Mouse (Mus musculus) CH12.LX (cell line): ENCODE results near the gene Tia1. TPM values are rescaled to one million over a fixed set of nuclear protein-coding genes. Genes with fewer than 3 reads are reported as not detected.

Experiments used
- DNase-seq: peaks from one replicate; pipeline ENCODE4 v3.0.0-alpha.2; 2013; ENCODE audit errors: extremely low read depth
- H3K27ac ChIP-seq: 2 replicates; pipeline ENCODE4 v1.5.1; 2012; ENCODE audit warnings: low read depth, mild to moderate bottlenecking, control low read depth, moderate library complexity; ENCODE audit not compliant: insufficient read depth
- H3K27me3 ChIP-seq: replicated peaks from 2 replicates; pipeline ENCODE3; 2012; ENCODE audit warnings: inconsistent platforms
- H3K36me3 ChIP-seq, 2 experiments: replicated peaks in 1 of 2; 2 replicates each; pipeline versions ENCODE3 to v1.6.1; 2012; ENCODE audit warnings: inconsistent platforms in 1 of 2, low read length in 1 of 2, mild to moderate bottlenecking in 1 of 2, mixed read lengths in 1 of 2, moderate library complexity in 1 of 2; ENCODE audit not compliant: control insufficient read depth in 1 of 2, insufficient read depth in 1 of 2
- H3K4me1 ChIP-seq, 2 experiments: 2 replicates each; pipeline ENCODE4 v1.6.1; 2012; ENCODE audit warnings: inconsistent platforms in 1 of 2, moderate library complexity in 1 of 2; ENCODE audit not compliant: insufficient read depth in 2 of 2, control insufficient read depth in 1 of 2
- H3K4me2 ChIP-seq: 2 replicates; pipeline ENCODE4 v1.6.1; 2012; ENCODE audit warnings: low read depth, mild to moderate bottlenecking, control low read depth; ENCODE audit not compliant: poor library complexity, insufficient read depth, severe bottlenecking
- H3K4me3 ChIP-seq, 3 experiments: fragments of 150-350 bp in 1 of 3; sonication (generic) in 1 of 3; replicated peaks in 1 of 3; 2 replicates each; pipeline versions ENCODE3 to v1.5.1; 2011 to 2012; ENCODE audit warnings: low read depth in 2 of 3, low read length in 2 of 3, mild to moderate bottlenecking in 2 of 3, moderate library complexity in 2 of 3, control low read depth in 1 of 3, improper control_type of control experiment in 1 of 3, inconsistent platforms in 1 of 3, mixed read lengths in 1 of 3; ENCODE audit not compliant: poor library complexity in 1 of 3
- H3K79me2 ChIP-seq: replicated peaks from 2 replicates; pipeline ENCODE4 v1.6.1; 2012; ENCODE audit warnings: mild to moderate bottlenecking, moderate library complexity; ENCODE audit not compliant: control insufficient read depth, poor library complexity, insufficient read depth, severe bottlenecking; ENCODE audit errors: extremely low read depth
- H3K9ac ChIP-seq: 2 replicates; pipeline ENCODE4 v1.6.1; 2012; ENCODE audit warnings: low read depth, mild to moderate bottlenecking, control low read depth, moderate library complexity; ENCODE audit not compliant: insufficient read depth
- H3K9me3 ChIP-seq: replicated peaks from 2 replicates; pipeline ENCODE3; 2012; ENCODE audit warnings: low read length, inconsistent platforms, mixed read lengths
- CHD1 ChIP-seq: IDR thresholded peaks from 2 replicates; pipeline ENCODE4 v1.6.1; 2012; ENCODE audit warnings: low read depth, low read length, improper control_type of control experiment, inconsistent platforms
- CTCF ChIP-seq, 2 experiments: IDR thresholded peaks in 1 of 2; conservative IDR thresholded peaks in 1 of 2; 2 replicates each; pipeline ENCODE4 v1.5.1; 2011 to 2012; ENCODE audit warnings: low read depth in 2 of 2, low read length in 2 of 2, improper control_type of control experiment in 1 of 2, inconsistent platforms in 1 of 2, mild to moderate bottlenecking in 1 of 2, moderate library complexity in 1 of 2
- EP300 ChIP-seq: IDR thresholded peaks from 2 replicates; pipeline ENCODE4 v1.6.1; 2011; ENCODE audit warnings: low read length, improper control_type of control experiment
- GABPA ChIP-seq: IDR thresholded peaks from 2 replicates; pipeline ENCODE4 v1.6.1; 2012; ENCODE audit warnings: low read depth, low read length, improper control_type of control experiment, inconsistent platforms; ENCODE audit not compliant: insufficient replicate concordance
- HCFC1 ChIP-seq: IDR thresholded peaks from 2 replicates; pipeline ENCODE4 v1.6.1; 2012; ENCODE audit warnings: low read depth, mild to moderate bottlenecking, inconsistent platforms, low read length, improper control_type of control experiment
- IRF4 ChIP-seq: IDR thresholded peaks from 2 replicates; pipeline ENCODE4 v1.6.1; 2014; ENCODE audit warnings: low read depth, mild to moderate bottlenecking, inconsistent platforms, low read length, improper control_type of control experiment
- MAFK ChIP-seq: IDR thresholded peaks from 2 replicates; pipeline ENCODE4 v1.6.1; 2011; ENCODE audit warnings: low read length, improper control_type of control experiment; ENCODE audit not compliant: insufficient replicate concordance
- MXI1 ChIP-seq: IDR thresholded peaks from 2 replicates; pipeline ENCODE4 v1.6.1; 2011; ENCODE audit warnings: mild to moderate bottlenecking, low read depth, low read length, improper control_type of control experiment
- POLR2A ChIP-seq: IDR thresholded peaks from 2 replicates; pipeline ENCODE4 v1.6.1; 2011; ENCODE audit warnings: low read depth, mild to moderate bottlenecking, improper control_type of control experiment, low read length
- RCOR1 ChIP-seq: conservative IDR thresholded peaks from 2 replicates; pipeline ENCODE4 v1.6.1; 2012; ENCODE audit warnings: low read depth, mild to moderate bottlenecking, inconsistent platforms, low read length, improper control_type of control experiment
- SIN3A ChIP-seq: IDR thresholded peaks from 2 replicates; pipeline ENCODE4 v1.6.1; 2012; ENCODE audit warnings: low read length, improper control_type of control experiment, inconsistent platforms
- SMC3 ChIP-seq: IDR thresholded peaks from 2 replicates; pipeline ENCODE4 v1.6.1; 2011; ENCODE audit warnings: low read depth, low read length, improper control_type of control experiment
- TBP ChIP-seq: conservative IDR thresholded peaks from 2 replicates; pipeline ENCODE4 v1.6.1; 2011; ENCODE audit warnings: low read depth, low read length, improper control_type of control experiment
- TCF12 ChIP-seq: IDR thresholded peaks from 2 replicates; pipeline ENCODE4 v1.6.1; 2014; ENCODE audit warnings: low read depth, mild to moderate bottlenecking, inconsistent platforms, low read length, improper control_type of control experiment
- dilution Hi-C: fragments of 300-500 bp; cut with MboI; formaldehyde crosslinking; loops from 2 replicates; pipeline ENCODE4 v1.14.3; 2020; ENCODE audit warnings: low sequenced_read_pairs; ENCODE audit not compliant: extremely low pct_unique_long_range_greater_than_20kb, extremely low pct_ligation_motif_present
- in situ Hi-C: fragments of 300-500 bp; cut with MboI; formaldehyde crosslinking; loops from 3 replicates; pipeline ENCODE4 v1.14.3; 2019; ENCODE audit warnings: low sequenced_read_pairs, low pct_ligation_motif_present, low pct_unique_long_range_greater_than_20kb, mixed read lengths
- polyA plus RNA-seq: library from polyadenylated mRNA; unstranded; fragments of >175 nt; gene quantifications from 2 replicates; pipeline ENCODE4 v1.2.1, GENCODE M21; 2012; ENCODE audit warnings: low read depth; ENCODE audit not compliant: insufficient read length
- total RNA-seq, 2 experiments: library from RNA; depleted of rRNA; stranded (reverse); fragments of 300-350 nt in 1 of 2; fragments of >200 nt in 1 of 2; gene quantifications; 2 replicates each; pipeline ENCODE4 v1.2.3; 2012 to 2014

Tia1 gene
- total and polyA plus RNA-seq, 3 experiments = 31.8 to 41.4 (median 34.0) TPM

GRCm38 (mm10) chr6:86404996-86405395, 977 bp downstream of the Tia1 start:
- Histone ChIP-seq H3K9ac (peak overlapping the region; percentile 84), H3K4me2 (peak overlapping the region; percentile 93), H3K36me3 (peaks cover 0 to 18% of the 10 kb centered on the region in 2 experiments), H3K79me2 (peaks cover 34% of the 10 kb centered on the region), H3K4me3 (peak overlapping the region; percentile 64 to 96 (median 93)), H3K27me3 (peaks cover 1% of the 10 kb centered on the region), H3K27ac (no peak overlapping the region), H3K9me3 (no peaks in the 10 kb centered on the region), H3K4me1 (peaks cover 0 to 25% of the 10 kb centered on the region in 2 experiments; a peak in 2 of 4 replicates)
- 0 out of 2 replicates have a peak, but pooled peaks have one; percentile 15 for TF ChIP-seq EP300
- peak; percentile 53 for TF ChIP-seq SIN3A
- no peak for TF ChIP-seq TBP
- TF ChIP-seq CHD1 = peak; percentile 80; the same call in 1 of the 2 replicates
- dilution Hi-C loops = no loop called here
- no peak for DNase-seq
- in situ Hi-C loops = loop anchor here (5.0 kb wide), 1 partner anchor 38 kb away; the partner anchor contains the start of gene Fam136a

- Histone ChIP-seq H3K79me2 (peaks cover 37% of the 10 kb centered on the region), H3K27ac (no peak overlapping the region), H3K4me2 (no peak overlapping the region), H3K4me3 (no peak overlapping the region), H3K9me3 (no peaks in the 10 kb centered on the region), H3K27me3 (no peaks in the 10 kb centered on the region), H3K4me1 (peaks cover 0 to 27% of the 10 kb centered on the region in 2 experiments; a peak in 2 of 4 replicates), H3K36me3 (peaks cover 0 to 21% of the 10 kb centered on the region in 2 experiments), H3K9ac (no peak overlapping the region)
- no peak for DNase-seq
- dilution Hi-C loops (no loop called here), in situ Hi-C loops (no loop called here)
- TF ChIP-seq EP300 (no peak), GABPA (no peak), RCOR1 (no peak), MXI1 (no peak), CTCF (conservative IDR thresholded peaks at IDR 0.05 in 1 of 2, IDR thresholded peaks at IDR 0.05 in 1 of 2; ENCODE audit: low read depth in 2 of 2, low read length in 2 of 2) (no peak), SMC3 (no peak), MAFK (no peak), IRF4 (no peak), POLR2A (no peak), HCFC1 (no peak)
These were observed 2.3 kb downstream of the Tia1 start for GRCm38 (mm10) chr6:86406306-86406705.

GRCm38 (mm10) chr6:86418711-86419110, 14.7 kb downstream of the Tia1 start:
- in situ Hi-C loops (no loop called here), dilution Hi-C loops (no loop called here)
- no peak overlapping the region for H3K9ac ChIP-seq
- H3K79me2 ChIP-seq = no peaks in the 10 kb centered on the region; the same call in 1 of the 2 replicates
- H3K27ac ChIP-seq = no peak overlapping the region
- TF ChIP-seq TCF12 = no peak
- no peak overlapping the region for H3K4me3 ChIP-seq
- H3K36me3 ChIP-seq = peaks cover 42 to 79% of the 10 kb centered on the region in 2 experiments
- no peaks in the 10 kb centered on the region for H3K9me3 ChIP-seq
- H3K4me2 ChIP-seq = no peak overlapping the region
- no peak for DNase-seq
- no peaks in the 10 kb centered on the region for H3K4me1 ChIP-seq
- H3K27me3 ChIP-seq = no peaks in the 10 kb centered on the region
